Mouse (Mus musculus): Measurements from ENCODE around the gene Mcf2l. TPM values are rescaled to one million over a fixed set of nuclear protein-coding genes. Genes with fewer than 3 reads are reported as not detected.

The Mcf2l gene
- polyA plus RNA-seq (2012; rRNA removed), result 4.8 and 10.3 TPM in 2 replicates

DNA sequence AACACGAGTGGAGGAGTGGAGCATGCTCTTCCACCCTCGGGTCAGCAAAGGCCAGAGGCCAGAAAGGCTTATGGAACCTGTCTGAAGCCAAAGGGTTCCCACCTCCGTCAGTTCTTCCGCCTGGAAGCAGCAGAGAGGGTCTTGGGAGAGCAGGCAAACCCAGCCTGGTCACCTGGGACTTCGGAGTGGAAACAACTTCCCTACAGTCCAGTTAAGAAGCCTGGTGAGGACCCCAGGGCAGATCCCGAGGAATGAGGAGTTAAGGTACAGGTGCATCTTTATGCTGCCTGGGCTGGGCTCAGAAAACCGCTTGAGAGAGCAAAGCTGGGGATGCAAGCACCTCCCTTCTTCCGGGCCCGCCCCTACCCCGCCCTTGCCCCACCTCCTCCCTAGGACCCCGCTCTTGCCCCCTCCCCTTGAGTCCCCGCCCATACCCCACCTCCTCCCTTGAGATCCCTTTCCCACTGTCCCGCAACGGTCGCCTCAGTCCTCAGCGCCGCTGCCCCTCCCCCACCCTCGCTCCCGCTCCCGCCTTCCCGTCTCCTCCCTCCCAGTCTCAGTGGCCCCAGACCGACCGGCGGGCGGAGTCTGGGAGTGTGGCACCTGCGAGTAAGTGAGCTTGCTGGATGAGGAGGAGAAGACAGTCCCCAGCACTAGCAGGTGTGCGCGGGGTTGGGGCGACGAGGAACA lies at the start of gene Mcf2l:
Gene Mcf2l, plus strand, starts transcription at position 450 of the 690 bp plus-strand sequence.
- no peak for DNase-seq (ENCODE audit: low spot score)

GRCm38 (mm10) chr8:12824562-12824961 lies 49.0 kb upstream of the Mcf2l start:
- DNase-seq (ENCODE audit: low spot score), result no peak

- DNase-seq (ENCODE audit: low spot score), result no peak
Measured at GRCm38 (mm10) chr8:12825236-12825635, 48.4 kb upstream of the Mcf2l start.

DNA sequence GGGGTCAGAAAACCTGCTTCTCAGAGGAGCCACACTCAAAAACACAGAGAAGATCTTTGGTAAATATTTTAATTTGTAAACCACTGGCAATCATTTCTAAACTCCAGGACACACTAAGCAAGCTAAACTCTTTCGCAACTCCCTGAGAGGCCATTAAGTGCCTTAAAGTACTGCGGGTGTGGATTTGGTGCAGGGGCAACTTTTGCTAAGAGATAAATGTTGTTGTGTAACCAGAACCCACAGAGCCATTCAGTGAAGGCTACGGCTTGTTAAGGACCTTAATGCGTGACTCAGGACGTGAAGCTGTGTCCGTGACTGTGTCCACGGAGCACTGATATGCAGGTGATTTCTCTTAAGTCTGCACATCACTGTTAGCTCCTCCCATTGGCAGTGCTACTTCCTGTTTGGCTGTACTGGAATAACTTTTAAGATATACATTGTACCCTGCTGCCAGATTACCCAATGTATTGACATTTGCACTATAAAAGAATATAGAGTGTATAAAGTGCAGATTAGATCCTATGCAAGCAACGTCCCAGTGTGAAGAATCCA lies 47.8 kb upstream of the Mcf2l start:
- DNase-seq (ENCODE audit: low spot score), result no peak

DNA sequence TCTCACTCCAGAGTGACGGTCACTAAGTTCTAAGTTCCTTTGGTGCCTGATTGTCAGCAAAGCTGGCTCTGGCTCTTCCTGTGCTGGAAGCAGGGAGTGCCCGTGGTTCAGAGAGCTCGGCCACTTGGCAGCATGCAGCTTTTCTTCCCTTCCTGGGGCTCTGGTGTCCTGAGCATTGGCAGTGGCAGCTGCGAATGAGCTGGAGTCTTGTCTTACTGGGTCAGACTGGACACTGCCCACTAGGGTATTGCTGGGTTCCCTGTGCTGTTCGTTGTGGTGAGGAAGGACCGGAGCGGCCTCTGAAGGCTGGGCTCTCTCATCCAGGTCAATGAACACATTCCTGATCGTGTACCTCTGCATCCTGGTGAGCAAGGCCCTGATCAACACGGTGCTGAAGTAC lies 46.5 kb upstream of the Mcf2l start:
- no peak for DNase-seq (ENCODE audit: low spot score)

- no peak for DNase-seq (ENCODE audit: low spot score)
Measured at GRCm38 (mm10) chr8:12828298-12828697, 45.3 kb upstream of the Mcf2l start.

- no peak for DNase-seq (ENCODE audit: low spot score)
Measured at GRCm38 (mm10) chr8:12829381-12829780, 44.2 kb upstream of the Mcf2l start.

- no peak for DNase-seq (ENCODE audit: low spot score)
Measured at GRCm38 (mm10) chr8:12831659-12832589, 41.7 kb upstream of the Mcf2l start.

DNA sequence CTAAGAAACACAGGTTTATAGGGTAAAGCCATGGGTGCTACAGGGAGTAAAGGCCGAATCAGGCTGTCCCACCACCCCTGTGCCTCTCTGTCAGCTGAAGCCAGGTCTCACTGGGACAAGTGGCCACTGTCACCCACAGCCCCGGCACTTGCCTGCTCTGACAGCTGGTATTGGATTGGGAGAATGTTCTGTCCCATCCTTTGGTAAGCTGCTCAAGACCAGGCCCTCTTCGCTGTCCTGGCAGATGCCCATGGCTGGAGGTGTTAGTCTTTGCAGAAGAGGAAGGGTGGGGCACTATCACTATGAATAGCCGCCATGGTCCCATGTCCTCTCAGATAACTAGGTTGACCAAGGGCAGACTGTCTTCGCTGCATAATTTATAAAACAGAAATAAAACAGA lies 40.0 kb upstream of the Mcf2l start:
- no peak for DNase-seq (ENCODE audit: low spot score)

GRCm38 (mm10) chr8:12840834-12841233 lies 32.8 kb upstream of the Mcf2l start:
- no peak for DNase-seq (ENCODE audit: low spot score)

- no peak for DNase-seq (ENCODE audit: low spot score)
Measured at GRCm38 (mm10) chr8:12842342-12842995, 31.1 kb upstream of the Mcf2l start.

DNA sequence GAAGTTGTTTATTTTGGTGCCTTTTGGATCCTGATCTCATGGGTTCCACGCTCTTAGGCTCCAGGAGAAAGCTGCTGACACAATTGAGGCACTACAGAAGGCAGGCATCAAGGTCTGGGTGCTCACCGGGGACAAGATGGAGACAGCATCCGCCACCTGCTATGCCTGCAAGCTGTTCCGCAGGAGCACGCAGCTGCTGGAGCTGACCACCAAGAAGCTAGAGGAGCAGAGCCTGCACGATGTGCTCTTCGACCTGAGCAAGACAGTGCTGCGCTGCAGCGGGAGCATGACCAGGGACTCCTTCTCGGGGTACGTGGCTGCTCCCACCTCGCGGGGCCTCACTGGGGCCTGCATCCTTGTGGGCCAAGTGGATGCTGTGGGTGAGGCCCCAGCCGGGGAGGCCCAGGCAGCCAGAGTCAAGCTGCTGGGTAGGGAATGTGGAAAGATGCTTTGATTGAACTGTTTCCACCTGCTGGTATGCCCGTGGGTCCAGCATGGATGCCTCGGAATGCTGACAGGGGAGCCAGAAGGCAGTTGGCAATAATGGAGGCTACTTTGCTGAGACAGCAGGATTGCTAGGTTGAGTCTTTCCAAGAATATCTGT lies 29.2 kb upstream of the Mcf2l start:
- no peak for DNase-seq (ENCODE audit: low spot score)

DNA sequence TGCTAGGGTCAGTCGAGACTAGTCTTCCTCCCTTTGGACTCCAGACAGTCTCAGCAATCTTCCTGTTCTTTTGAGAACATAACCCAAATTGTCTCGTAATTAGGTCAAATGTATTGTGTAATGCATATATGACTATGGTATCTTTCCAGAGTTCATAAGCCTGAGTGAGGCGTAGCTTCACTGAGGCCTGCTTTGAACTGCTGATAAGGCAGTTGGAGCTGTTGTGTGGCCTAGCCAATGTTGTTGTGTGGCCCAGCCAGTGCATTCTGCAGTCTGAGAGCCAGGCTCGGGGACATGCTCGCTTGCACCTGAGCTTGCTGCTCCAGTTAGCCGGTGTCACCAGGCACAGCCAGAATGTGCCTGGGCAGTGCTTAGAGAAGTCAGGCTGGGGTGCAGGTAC lies 27.2 kb upstream of the Mcf2l start:
- no peak for DNase-seq (ENCODE audit: low spot score)

GRCm38 (mm10) chr8:12851241-12851640 lies 22.4 kb upstream of the Mcf2l start:
- no peak for DNase-seq (ENCODE audit: low spot score)

- DNase-seq (ENCODE audit: low spot score), result no peak
Measured at GRCm38 (mm10) chr8:12856038-12856437, 17.6 kb upstream of the Mcf2l start.

- no peak for DNase-seq (ENCODE audit: low spot score)
Measured at GRCm38 (mm10) chr8:12863061-12863460, 10.5 kb upstream of the Mcf2l start.

GRCm38 (mm10) chr8:12863608-12864007 lies 10.0 kb upstream of the Mcf2l start:
- no peak for DNase-seq (ENCODE audit: low spot score)

- DNase-seq (ENCODE audit: low spot score), result no peak
Measured at GRCm38 (mm10) chr8:12865790-12866189, 7.8 kb upstream of the Mcf2l start.

- no peak for DNase-seq (ENCODE audit: low spot score)
Measured at GRCm38 (mm10) chr8:12869661-12870060, 3.9 kb upstream of the Mcf2l start.

GRCm38 (mm10) chr8:12870656-12871055 lies 3.0 kb upstream of the Mcf2l start:
- no peak for DNase-seq (ENCODE audit: low spot score)

DNA sequence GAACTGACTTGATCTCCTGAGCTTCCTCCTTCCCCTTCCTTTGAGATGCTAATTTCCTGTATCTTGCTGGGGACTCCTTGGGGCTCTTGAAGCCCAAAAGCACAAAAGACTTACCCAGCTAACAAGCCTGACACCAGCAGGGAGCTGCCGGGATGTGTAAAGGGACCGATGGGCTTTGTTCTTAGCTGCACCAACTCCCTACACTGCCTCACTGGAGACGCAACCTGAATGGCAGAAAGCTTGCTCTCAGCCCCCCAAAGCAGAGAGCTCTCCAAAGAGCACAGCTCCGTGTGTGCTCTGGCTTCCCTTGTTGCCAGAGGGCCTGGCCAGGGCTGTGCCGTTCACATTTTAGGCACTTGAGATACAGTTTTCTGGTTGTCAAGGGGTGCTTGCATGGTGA lies 2.1 kb upstream of the Mcf2l start:
- no peak for DNase-seq (ENCODE audit: low spot score)

GRCm38 (mm10) chr8:12872983-12873356 lies 636 bp upstream of the Mcf2l start:
- no peak for DNase-seq (ENCODE audit: low spot score)

Measured in urinary bladder, adult 2 months (tissue).